Mouse (Mus musculus): ENCODE measurements around the gene Hfe2. TPM values are rescaled to one million over a fixed set of nuclear protein-coding genes. Genes with fewer than 3 reads are reported as not detected.
"Not testable (repeated sequence)": the region's sequence is repeated elsewhere in the genome, so short reads cannot be mapped to it uniquely, and the experiment has no call there.

The Hfe2 gene
- total and polyA plus RNA-seq, 2 experiments from 2014 or later: 0.78 to 2.1 TPM

DNA sequence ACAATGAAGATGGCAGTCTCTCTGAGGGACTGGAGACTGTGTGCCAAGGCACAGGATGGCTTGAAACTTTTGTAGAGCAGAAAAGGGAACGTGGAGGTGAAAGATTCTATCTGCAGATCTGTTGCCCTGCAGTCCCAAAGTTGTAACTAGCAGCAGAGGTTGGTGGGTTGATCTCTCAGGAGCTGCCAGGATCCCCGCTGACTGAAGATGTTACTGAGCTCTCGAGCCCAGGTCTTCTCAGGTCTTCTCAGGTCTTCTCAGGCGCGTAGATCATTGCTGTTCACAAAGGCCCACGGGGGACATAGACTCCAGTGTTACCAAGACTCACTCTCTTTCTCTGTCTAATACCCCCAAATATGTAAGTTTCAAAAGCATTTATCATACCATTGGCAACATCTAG, 20.0 kb upstream of the Hfe2 start:
- Histone ChIP-seq H3K4me1 (ENCODE audit: insufficient read depth, low read length) (no peaks in the 10 kb centered on the region), H3K9me3 (ENCODE audit: low read length) (no peaks in the 10 kb centered on the region), H3K9ac (replicated peaks; ENCODE audit: low read length) (no peak overlapping the region), H3K27me3 (ENCODE audit: insufficient read depth, low read length) (no peaks in the 10 kb centered on the region), H3K27ac (no peak overlapping the region), H3K4me2 (ENCODE audit: low read depth, low read length) (no peak overlapping the region), H3K4me3 (ENCODE audit: low read length) (no peak overlapping the region), H3K36me3 (ENCODE audit: insufficient read depth, low read length) (no peaks in the 10 kb centered on the region)
- TF ChIP-seq CTCF (IDR thresholded peaks at IDR 0.05; ENCODE audit: low read depth): no peak
- ATAC-seq: no peak
- WGBS: 90% methylated on average over 6 of the region's 6 CpGs
- DNase-seq (ENCODE audit: low spot score): no peak

DNA sequence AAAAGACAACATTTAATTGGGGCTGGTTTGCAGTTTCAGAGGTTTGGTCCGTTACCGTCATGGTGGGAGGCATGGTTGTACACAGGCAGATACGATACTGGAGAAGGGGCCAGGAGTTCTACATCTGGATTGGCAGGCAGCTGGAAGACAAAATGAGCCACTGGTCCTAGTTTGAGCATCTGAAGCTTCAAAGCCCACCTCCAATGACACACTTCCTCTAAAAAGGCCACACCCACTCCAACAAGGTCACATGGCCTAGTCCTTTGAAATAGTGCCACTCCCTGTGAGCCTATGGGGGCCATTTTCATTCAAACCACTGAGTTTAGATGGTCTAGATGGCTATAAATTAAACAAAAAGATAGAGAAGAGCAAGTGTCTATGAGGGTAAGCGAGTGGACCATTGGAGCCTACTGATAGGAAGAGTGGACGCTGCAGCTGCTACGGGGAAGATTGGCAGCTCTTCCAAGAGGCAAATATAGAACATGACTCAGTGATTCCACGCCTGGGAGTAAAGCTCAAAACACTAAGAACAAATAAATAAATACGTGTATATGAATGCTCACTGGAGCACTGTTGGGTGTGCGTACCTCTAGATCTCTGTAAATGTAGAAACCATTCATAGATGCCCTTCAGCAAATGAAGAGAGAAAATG, 18.4 kb upstream of the Hfe2 start:
- no peak overlapping the region for H3K4me2 ChIP-seq (ENCODE audit: low read depth, low read length)
- ATAC-seq: no peak
- H3K27me3 ChIP-seq (ENCODE audit: insufficient read depth, low read length): no peaks in the 10 kb centered on the region
- no peaks in the 10 kb centered on the region for H3K4me1 ChIP-seq (ENCODE audit: insufficient read depth, low read length)
- no peaks in the 10 kb centered on the region for H3K36me3 ChIP-seq (ENCODE audit: insufficient read depth, low read length)
- no peak for DNase-seq (ENCODE audit: low spot score)
- no peak overlapping the region for H3K4me3 ChIP-seq (ENCODE audit: low read length)
- TF ChIP-seq CTCF (IDR thresholded peaks at IDR 0.05; ENCODE audit: low read depth): no peak
- no peak overlapping the region for H3K9ac ChIP-seq (replicated peaks; ENCODE audit: low read length)
- no peaks in the 10 kb centered on the region for H3K9me3 ChIP-seq (ENCODE audit: low read length)
- 92% methylated on average over 9 of the region's 9 CpGs for WGBS
- H3K27ac ChIP-seq: no peak overlapping the region

DNA sequence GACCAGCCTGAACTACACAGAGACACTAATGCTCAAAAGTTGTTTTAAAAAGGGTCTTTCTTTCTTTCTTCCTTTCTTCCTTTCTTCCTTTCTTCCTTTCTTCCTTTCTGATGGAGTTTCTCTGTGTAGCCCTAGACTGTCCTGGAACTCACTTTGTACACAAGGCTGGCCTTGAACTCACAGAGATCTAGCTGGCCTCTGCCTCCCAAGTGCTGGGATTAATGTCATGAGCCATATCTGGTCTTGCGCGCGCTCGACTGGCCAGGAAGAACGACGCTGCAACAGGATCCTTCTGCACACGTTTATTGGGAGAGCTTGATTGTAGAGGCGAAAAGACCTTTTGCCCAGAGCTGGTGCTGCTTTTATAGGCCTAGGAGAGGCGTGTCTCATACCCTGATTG, 17.0 kb upstream of the Hfe2 start:
- not testable (repeated sequence) for H3K9me3 ChIP-seq (ENCODE audit: low read length); H3K9ac ChIP-seq (replicated peaks; ENCODE audit: low read length); H3K4me1 ChIP-seq (ENCODE audit: insufficient read depth, low read length); H3K27ac ChIP-seq; H3K4me2 ChIP-seq (ENCODE audit: low read depth, low read length); H3K36me3 ChIP-seq (ENCODE audit: insufficient read depth, low read length); H3K27me3 ChIP-seq (ENCODE audit: insufficient read depth, low read length); ATAC-seq; DNase-seq (ENCODE audit: low spot score); H3K4me3 ChIP-seq (ENCODE audit: low read length)
- 88% methylated on average over 7 of the region's 9 CpGs for WGBS

DNA sequence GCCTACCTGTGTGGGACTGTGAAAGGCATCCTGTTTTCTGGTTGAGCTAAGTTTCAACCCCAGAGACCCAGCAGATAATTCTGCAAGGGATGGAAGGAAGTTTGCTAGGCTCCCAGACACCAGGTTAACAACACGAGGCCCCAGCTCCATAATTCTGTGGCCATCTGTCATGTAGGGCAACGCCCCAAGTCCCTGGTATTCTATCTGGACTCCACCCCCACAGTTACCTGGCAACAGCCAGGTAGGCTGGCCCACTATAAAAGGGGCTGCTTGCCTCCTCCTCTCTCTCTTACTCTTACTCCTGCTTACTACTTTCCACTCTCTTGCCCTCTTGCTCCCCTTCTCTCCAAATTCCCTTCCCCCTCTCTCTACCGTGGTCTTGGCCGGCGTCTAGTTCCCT, 4.8 kb upstream of the Hfe2 start:
- H3K36me3 ChIP-seq (ENCODE audit: insufficient read depth, low read length): no peaks in the 10 kb centered on the region
- no peak overlapping the region for H3K4me3 ChIP-seq (ENCODE audit: low read length)
- no peaks in the 10 kb centered on the region for H3K4me1 ChIP-seq (ENCODE audit: insufficient read depth, low read length)
- ATAC-seq (no peak), DNase-seq (ENCODE audit: low spot score) (no peak)
- no peaks in the 10 kb centered on the region for H3K9me3 ChIP-seq (ENCODE audit: low read length)
- no peaks in the 10 kb centered on the region for H3K27me3 ChIP-seq (ENCODE audit: insufficient read depth, low read length)
- H3K27ac ChIP-seq: no peak overlapping the region
- 53% methylated on average over 5 of the region's 5 CpGs for WGBS
- no peak overlapping the region for H3K9ac ChIP-seq (replicated peaks; ENCODE audit: low read length)
- TF ChIP-seq CTCF (IDR thresholded peaks at IDR 0.05; ENCODE audit: low read depth): no peak
- no peak overlapping the region for H3K4me2 ChIP-seq (ENCODE audit: low read depth, low read length)

DNA sequence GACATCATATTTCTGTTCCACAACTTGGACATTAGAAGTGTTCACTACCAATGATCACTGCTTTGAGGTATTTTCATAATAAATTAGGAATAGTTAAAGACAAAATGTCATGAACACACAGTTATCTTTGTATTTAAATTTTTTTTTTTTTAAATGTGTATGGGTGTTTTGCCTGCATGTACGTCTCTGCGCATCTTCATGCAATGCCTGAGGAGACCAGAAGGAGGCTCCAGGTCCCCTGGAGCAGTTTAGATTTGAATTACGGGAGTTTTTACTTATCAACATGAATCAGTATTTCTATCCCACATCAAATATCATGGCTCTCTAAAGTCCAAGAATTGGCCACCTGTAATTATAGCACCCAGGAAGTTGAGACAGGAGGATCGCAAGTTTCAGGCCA, 2.8 kb upstream of the Hfe2 start:
- Histone ChIP-seq H3K9ac (replicated peaks; ENCODE audit: low read length) (no peak overlapping the region), H3K9me3 (ENCODE audit: low read length) (no peaks in the 10 kb centered on the region), H3K36me3 (ENCODE audit: insufficient read depth, low read length) (no peaks in the 10 kb centered on the region), H3K4me1 (ENCODE audit: insufficient read depth, low read length) (no peaks in the 10 kb centered on the region), H3K27me3 (ENCODE audit: insufficient read depth, low read length) (0 out of 2 replicates have a peak, but pooled peaks cover 6% of the 10 kb centered on the region), H3K4me3 (ENCODE audit: low read length) (no peak overlapping the region), H3K4me2 (ENCODE audit: low read depth, low read length) (no peak overlapping the region), H3K27ac (no peak overlapping the region)
- WGBS: 58% methylated on average over 4 of the region's 4 CpGs
- ATAC-seq: no peak
- peak; percentile 48 for TF ChIP-seq CTCF (IDR thresholded peaks at IDR 0.05; ENCODE audit: low read depth)
- peak; percentile 37 for DNase-seq (ENCODE audit: low spot score)

DNA sequence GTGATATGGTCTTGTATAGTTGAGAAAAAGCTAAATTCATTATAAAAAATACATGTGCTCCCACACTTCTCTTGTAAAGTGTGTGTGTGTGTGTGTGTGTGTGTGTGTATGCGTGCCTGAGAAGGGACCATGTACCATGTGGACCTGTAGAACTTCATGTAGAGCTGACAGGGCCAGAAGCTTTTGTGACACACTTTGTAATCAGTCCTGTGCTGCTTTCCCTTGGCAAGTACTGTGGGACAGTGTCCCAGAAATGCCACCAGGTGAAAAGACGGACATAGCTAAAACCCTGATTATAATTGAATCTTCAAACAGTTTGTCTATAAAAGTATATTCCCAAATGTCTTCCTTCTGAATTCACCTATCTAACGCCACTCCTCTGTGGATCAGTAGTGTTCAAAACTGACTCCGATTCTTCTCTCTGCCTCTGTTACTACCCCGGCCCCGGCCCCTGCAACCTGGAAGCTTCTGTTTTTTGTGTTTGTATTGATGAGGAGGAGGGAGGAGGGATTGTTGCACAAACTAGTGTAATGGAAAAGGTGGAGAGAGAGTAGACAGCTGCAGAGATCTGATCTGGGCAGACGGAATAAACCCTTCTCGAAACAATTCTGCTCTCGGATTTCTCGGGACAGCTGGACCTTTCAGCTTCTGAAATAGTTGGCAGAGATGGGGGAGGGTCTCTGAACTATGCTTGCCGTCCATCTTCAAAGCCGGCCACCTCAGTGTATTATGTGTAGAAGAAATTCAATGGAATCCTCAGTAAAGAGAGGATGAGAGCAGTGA, 753 bp upstream of the Hfe2 start:
- H3K9me3 ChIP-seq (ENCODE audit: low read length): no peaks in the 10 kb centered on the region
- H3K4me3 ChIP-seq (ENCODE audit: low read length): no peak overlapping the region
- TF ChIP-seq CTCF (IDR thresholded peaks at IDR 0.05; ENCODE audit: low read depth): no peak
- 0 out of 2 replicates have a peak, but pooled peaks cover 6% of the 10 kb centered on the region for H3K27me3 ChIP-seq (ENCODE audit: insufficient read depth, low read length)
- H3K4me1 ChIP-seq (ENCODE audit: insufficient read depth, low read length): no peaks in the 10 kb centered on the region
- H3K36me3 ChIP-seq (ENCODE audit: insufficient read depth, low read length): no peaks in the 10 kb centered on the region
- no peak for ATAC-seq
- H3K4me2 ChIP-seq (ENCODE audit: low read depth, low read length): no peak overlapping the region
- H3K9ac ChIP-seq (replicated peaks; ENCODE audit: low read length): no peak overlapping the region
- no peak for DNase-seq (ENCODE audit: low spot score)
- 70% methylated on average over 12 of the region's 12 CpGs for WGBS
- H3K27ac ChIP-seq: no peak overlapping the region

Measured in hindbrain, postnatal 0 days (tissue).